Mouse (Mus musculus) intestine, postnatal 0 days (tissue): ENCODE results near the gene Slc35e2. TPM values are rescaled to one million over a fixed set of nuclear protein-coding genes. Genes with fewer than 3 reads are reported as not detected.

ENCODE experiments used
- ATAC-seq: fragments of 200-750 bp; cut with Nextera tagmentation; 2 replicates; pipeline ENCODE4 v1.8.0; 2017; ENCODE audit warnings: mild to moderate bottlenecking, moderate TSS enrichment, moderate library complexity
- H3K27ac ChIP-seq: fragments of 300-500 bp; sonication (generic); 2 replicates; pipeline ENCODE4 v1.5.1; 2014; ENCODE audit warnings: mild to moderate bottlenecking, low read depth, low read length, moderate library complexity
- H3K27me3 ChIP-seq: fragments of 300-500 bp; sonication (generic); replicated peaks from 2 replicates; pipeline ENCODE4 v1.6.1; 2014; ENCODE audit warnings: low read length, mixed read lengths; ENCODE audit not compliant: control insufficient read depth, insufficient read depth
- H3K36me3 ChIP-seq: fragments of 300-500 bp; sonication (generic); 2 replicates; pipeline ENCODE4 v1.6.1; 2014; ENCODE audit warnings: mild to moderate bottlenecking, moderate library complexity; ENCODE audit not compliant: control insufficient read depth, insufficient read depth
- H3K4me1 ChIP-seq: fragments of 300-500 bp; sonication (generic); replicated peaks from 2 replicates; pipeline ENCODE4 v1.6.1; 2014; ENCODE audit warnings: antibody characterized with exemption, low read length, mixed read lengths; ENCODE audit not compliant: control insufficient read depth, insufficient read depth
- H3K4me2 ChIP-seq: fragments of 300-500 bp; sonication (generic); replicated peaks from 2 replicates; pipeline ENCODE4 v1.6.1; 2014; ENCODE audit warnings: low read depth, mild to moderate bottlenecking, moderate library complexity
- H3K4me3 ChIP-seq: fragments of 300-500 bp; sonication (generic); 2 replicates; pipeline ENCODE4 v1.5.1; 2014; ENCODE audit warnings: low read depth, low read length
- H3K9ac ChIP-seq: fragments of 300-500 bp; sonication (generic); 2 replicates; pipeline ENCODE4 v1.6.1; 2014; ENCODE audit warnings: mild to moderate bottlenecking, low read depth, low read length
- H3K9me3 ChIP-seq: fragments of 300-500 bp; sonication (generic); 2 replicates; pipeline ENCODE4 v1.6.1; 2016; ENCODE audit warnings: mixed run types; ENCODE audit not compliant: control insufficient read depth
- CTCF ChIP-seq: sonication (generic); IDR thresholded peaks from 2 replicates; pipeline ENCODE4 v1.5.1; 2016; ENCODE audit warnings: low read depth, mild to moderate bottlenecking, control low read depth, antibody characterized with exemption, moderate library complexity
- WGBS: fragments of 180-500 bp; shearing (Covaris S2); extraction: QIAGEN DNeasy Blood & Tissue Kit; methylation state at CpG from one replicate; pipeline ENCODE4 v1.1.7; 2014; 5-methylcytosine and 5-hydroxymethylcytosine counted together
- polyA plus RNA-seq: library from polyadenylated mRNA; unstranded; fragments of >200 nt; fragmentation: Nextera tagmentation; extraction: Ambion mirVana; gene quantifications from 2 replicates; pipeline ENCODE4 v1.2.1, GENCODE M21; 2015

Slc35e2 gene
- polyA plus RNA-seq, 1 experiment from 2014 or later: 5.1 TPM

DNA sequence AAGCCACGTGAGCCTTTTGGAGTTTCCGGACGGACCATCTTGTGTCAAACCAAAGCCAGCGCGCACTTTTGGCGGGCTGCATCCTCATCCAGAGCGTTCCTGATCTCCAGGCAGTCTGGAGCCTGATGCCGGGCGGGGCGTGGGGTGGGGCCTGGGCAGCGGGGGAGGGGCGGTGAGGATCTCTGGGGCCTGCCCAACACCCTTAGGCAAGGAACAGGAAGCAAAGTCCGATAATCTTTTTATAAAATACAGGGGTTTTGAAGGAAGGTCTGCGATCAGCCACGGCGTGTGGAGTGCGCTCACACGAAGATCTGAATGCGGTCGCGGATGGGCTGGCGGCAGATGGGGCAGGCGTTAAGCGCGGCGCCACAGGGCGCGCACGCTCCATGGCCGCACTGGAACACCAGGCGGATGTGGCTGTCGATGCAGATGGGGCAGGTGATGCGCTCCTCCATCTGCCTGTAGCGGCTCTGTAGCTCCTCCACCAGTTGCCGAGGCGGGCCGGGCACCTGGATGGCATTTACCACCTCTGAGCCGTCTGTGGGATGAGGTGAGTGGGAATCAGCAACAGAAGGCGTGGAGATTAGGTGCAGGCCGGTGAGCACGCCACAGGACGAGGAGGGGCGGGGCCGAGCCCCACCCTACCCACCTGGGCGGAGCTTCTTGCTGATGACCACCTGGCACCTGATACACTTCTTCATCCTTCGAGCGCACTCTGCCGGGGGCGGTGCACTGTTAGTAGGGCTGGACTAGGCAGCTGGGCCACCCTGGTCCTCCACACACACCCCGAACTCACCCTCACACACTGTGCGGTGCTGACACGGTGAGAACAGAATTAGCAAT, 53.5 kb downstream of the Slc35e2 start:
- H3K27ac ChIP-seq: peak overlapping the region; percentile 74

DNA sequence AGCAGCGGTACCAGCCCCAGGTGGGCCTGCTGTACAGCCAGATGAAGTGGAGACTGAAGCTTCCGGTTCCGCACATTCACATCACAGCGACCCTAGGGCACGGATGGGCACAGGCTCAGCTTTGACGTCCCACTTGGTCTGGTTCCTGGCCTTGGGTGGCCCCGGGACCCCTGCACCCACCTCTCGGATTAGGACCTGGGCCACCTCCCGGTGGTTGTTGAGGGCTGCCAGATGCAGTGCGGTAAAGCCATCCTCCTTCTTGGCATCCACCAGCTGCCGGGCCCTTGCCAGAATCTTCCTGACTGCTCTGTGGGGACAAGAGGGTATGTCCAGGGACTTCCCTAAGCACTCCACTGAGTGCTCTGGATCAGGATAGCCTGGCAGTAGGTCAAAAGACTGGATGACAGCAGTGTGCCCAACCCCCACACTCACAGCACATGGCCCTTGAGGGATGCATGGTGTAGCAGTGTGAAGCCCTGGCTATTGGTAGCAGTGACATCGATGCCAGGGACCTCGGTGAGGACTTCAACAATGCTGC, 55.1 kb downstream of the Slc35e2 start:
- TF ChIP-seq CTCF: no peak

More for the DNA sequence above, 53.5 kb downstream of the Slc35e2 start:
- H3K4me3 ChIP-seq: peak overlapping the region; percentile 43
- peak overlapping the region; percentile 89 for H3K4me2 ChIP-seq
- ATAC-seq: peak; percentile 65
- WGBS: 2% methylated on average over 52 of the region's 52 CpGs
- H3K36me3 ChIP-seq: peaks cover 50% of the 10 kb centered on the region
- H3K9me3 ChIP-seq: no peaks in the 10 kb centered on the region
- peak; percentile 48 for TF ChIP-seq CTCF
- peak overlapping the region; percentile 60 for H3K9ac ChIP-seq
- H3K4me1 ChIP-seq: peaks cover 17% of the 10 kb centered on the region
- 0 out of 2 replicates have a peak, but pooled peaks cover 10% of the 10 kb centered on the region for H3K27me3 ChIP-seq

DNA sequence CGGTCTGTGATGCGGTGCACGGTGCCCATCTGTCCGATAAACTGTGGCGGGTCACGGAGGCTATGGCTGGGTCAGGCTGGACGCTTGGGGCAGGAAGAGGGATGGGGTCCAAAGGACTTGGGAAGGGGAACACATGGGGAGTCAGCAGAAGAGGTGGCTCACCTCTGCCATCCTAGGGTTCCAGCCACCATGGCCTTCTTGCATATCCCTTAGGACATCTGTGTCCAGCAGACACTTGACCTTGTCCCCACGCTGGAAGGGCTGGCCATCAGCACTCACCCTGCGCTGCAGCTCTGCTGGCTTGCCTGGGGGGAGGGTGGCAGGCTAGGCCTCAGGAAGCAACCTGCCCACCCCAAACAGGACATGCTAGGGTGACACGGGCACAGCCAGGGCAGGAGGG, 57.7 kb downstream of the Slc35e2 start:
- no peak overlapping the region for H3K27ac ChIP-seq
- no peaks in the 10 kb centered on the region for H3K27me3 ChIP-seq
- WGBS: 87% methylated on average over 10 of the region's 10 CpGs
- no peak overlapping the region for H3K4me3 ChIP-seq
- H3K36me3 ChIP-seq: peaks cover 51% of the 10 kb centered on the region; the same call in 1 of the 2 replicates
- no peak overlapping the region for H3K9ac ChIP-seq
- no peak for ATAC-seq
- no peak overlapping the region for H3K4me2 ChIP-seq
- TF ChIP-seq CTCF: no peak
- H3K9me3 ChIP-seq: no peaks in the 10 kb centered on the region
- peaks cover 6% of the 10 kb centered on the region for H3K4me1 ChIP-seq

More for the DNA sequence above, 55.1 kb downstream of the Slc35e2 start:
- Histone ChIP-seq H3K4me2 (no peak overlapping the region), H3K9ac (no peak overlapping the region), H3K36me3 (peaks cover 41% of the 10 kb centered on the region; the same call in 1 of the 2 replicates), H3K4me1 (peaks cover 17% of the 10 kb centered on the region), H3K9me3 (no peaks in the 10 kb centered on the region), H3K4me3 (no peak overlapping the region), H3K27me3 (0 out of 2 replicates have a peak, but pooled peaks cover 10% of the 10 kb centered on the region), H3K27ac (no peak overlapping the region)
- WGBS: 92% methylated on average over 13 of the region's 13 CpGs
- no peak for ATAC-seq

DNA sequence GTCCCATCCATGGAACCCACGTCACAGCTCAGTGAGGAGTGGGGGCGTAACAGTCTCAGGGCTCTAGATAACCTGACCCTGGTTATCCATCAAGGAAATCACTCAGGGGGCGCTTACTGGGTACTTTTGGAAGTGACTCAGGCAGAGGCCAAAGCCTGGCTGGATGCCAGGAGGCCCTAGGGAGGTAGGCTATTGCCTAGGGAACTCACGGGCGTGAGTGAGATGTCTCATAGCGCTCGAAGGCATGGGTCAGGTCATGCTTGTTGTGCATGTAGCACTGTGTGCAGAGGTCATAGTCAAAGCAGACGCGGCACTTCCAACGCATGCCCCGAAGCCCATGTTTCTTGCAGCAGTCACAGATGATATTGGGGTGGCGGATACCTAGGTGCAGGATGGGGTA, 59.4 kb downstream of the Slc35e2 start:
- WGBS: 51% methylated on average over 12 of the region's 12 CpGs
- peak; percentile 65 for ATAC-seq
- Histone ChIP-seq H3K27me3 (no peaks in the 10 kb centered on the region), H3K9ac (no peak overlapping the region), H3K4me2 (no peak overlapping the region), H3K4me3 (no peak overlapping the region), H3K9me3 (no peaks in the 10 kb centered on the region), H3K36me3 (peaks cover 58% of the 10 kb centered on the region; the same call in 1 of the 2 replicates), H3K4me1 (no peaks in the 10 kb centered on the region), H3K27ac (no peak overlapping the region)
- no peak for TF ChIP-seq CTCF

DNA sequence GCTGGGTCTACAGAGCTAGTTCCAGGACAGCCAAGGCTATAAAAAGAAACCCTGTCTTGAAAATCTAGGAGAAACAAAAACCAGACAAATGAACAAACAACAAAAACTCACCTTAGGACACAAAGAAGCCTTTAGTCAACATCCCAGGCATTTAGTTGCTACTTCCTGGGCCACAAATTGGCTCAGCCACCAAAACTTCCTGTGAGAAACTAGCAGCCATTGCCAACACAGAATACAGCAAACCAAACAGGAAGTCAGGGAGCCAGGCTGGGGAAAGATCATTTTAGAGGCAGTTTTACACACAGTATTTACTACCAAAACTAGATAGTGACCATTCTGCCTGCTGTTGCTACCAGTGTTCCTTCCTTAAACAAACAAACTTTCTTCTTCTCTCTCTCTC, 65.7 kb downstream of the Slc35e2 start:
- no peak for TF ChIP-seq CTCF
- Histone ChIP-seq H3K36me3 (peaks cover 19% of the 10 kb centered on the region; the same call in 1 of the 2 replicates), H3K9me3 (no peaks in the 10 kb centered on the region), H3K4me2 (no peak overlapping the region), H3K27me3 (no peaks in the 10 kb centered on the region), H3K9ac (no peak overlapping the region), H3K4me1 (0 out of 2 replicates have a peak, but pooled peaks cover 5% of the 10 kb centered on the region), H3K4me3 (no peak overlapping the region), H3K27ac (no peak overlapping the region)
- no peak for ATAC-seq

DNA sequence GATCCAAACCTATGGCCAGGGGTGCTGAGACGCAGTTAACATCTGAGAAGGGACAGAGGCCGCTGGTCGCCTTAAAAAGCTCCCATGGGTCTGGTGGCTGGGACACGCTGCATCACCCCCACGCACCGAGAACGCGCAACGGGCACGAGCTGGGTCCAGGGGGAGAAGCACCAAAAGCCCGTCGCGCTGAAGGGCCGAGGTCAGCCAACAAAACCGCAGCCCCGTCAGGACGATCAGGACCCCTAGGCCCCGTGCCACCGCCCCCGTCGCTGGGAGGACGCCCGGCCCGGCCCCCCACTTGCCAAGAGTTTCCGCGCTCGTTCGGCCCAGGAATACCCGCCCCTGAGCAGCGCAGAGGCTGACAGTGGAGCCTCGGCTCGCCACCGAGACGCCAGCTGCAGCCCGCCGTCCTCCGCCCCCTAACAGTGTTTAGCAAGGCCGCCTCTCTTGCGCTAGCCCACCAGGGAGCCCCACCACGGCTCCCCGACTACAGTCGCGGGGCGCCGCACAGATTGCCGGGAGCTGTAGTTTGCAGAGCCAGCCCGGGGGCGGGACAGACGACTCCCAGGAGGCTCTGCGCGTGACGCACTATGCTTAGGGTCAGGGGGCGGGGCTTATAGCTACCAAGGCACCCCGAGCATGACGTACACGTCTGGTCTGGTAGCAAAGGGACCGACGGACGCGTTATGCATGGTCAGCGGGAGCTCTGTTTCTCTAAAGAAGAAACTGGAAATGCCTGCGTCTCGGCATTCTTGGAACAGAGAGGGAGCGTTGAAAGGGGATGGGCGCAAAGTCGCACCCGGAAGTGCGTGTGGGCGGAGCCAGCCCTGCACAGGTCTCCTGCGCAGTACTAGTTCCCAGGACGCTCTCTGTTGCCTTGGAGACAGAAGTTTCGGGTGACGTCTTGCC, 67.7 kb downstream of the Slc35e2 start, which contains the start of gene Mib2:
Mib2 (minus strand) TSS at position 510 of the 909 bp plus-strand sequence.
- TF ChIP-seq CTCF: no peak
- H3K36me3 ChIP-seq: peaks cover 6% of the 10 kb centered on the region; the same call in 1 of the 2 replicates
- 0 out of 2 replicates have a peak, but pooled peaks cover 5% of the 10 kb centered on the region for H3K4me1 ChIP-seq
- no peaks in the 10 kb centered on the region for H3K9me3 ChIP-seq
- ATAC-seq: peak; percentile 96
- H3K9ac ChIP-seq: peak within 1 kb of the TSS; percentile 75
- H3K27me3 ChIP-seq: no peaks in the 10 kb centered on the region
- peak within 1 kb of the TSS; percentile 93 for H3K4me2 ChIP-seq
- H3K27ac ChIP-seq: peak within 1 kb of the TSS; percentile 70
- WGBS: under 1% methylated on average over 73 of the region's 73 CpGs
- H3K4me3 ChIP-seq: peak within 1 kb of the TSS; percentile 89
